Comparison of ENCODE assay signal across 9 mouse cellular contexts in genomic region chr2:122701871-122702180, GRCm38 (mm10). TPM values are rescaled to one million over a fixed set of nuclear protein-coding genes. Genes with fewer than 3 reads are reported as not detected.
DNase-seq lines count a peak whose midpoint lies in the region; ATAC-seq and TF ChIP-seq lines count a peak whose summit lies in the region.
"Had no signal": no experiment of that assay in that cellular context is flagged by ENCODE, and none has a peak within 500 bp of the region (broad histone marks: within the 10 kb centered on the region; RNA-seq: fewer than 3 reads in every experiment).

No protein-coding gene starts in this region.

- H3K27me3 ChIP-seq in heart, embryonic 10.5 days (ENCODE audit: insufficient read depth, poor library complexity, severe bottlenecking): peaks cover 15% of the 10 kb centered on the region; the same call in 1 of the 2 replicates
- H3K27me3 ChIP-seq in CH12.LX (replicated peaks): peaks cover 19% of the 10 kb centered on the region
- H3K27me3 ChIP-seq in forebrain, embryonic 13.5 days: peaks cover 3% of the 10 kb centered on the region; the same call in 1 of the 2 replicates
- H3K27me3 ChIP-seq in limb, embryonic 14.5 days (ENCODE audit: control insufficient read depth, insufficient read depth, low read length): no peaks in the 10 kb centered on the region
- H3K27me3 ChIP-seq in small intestine, adult 2 months (ENCODE audit: control insufficient read depth, insufficient read depth, low read length): no peaks in the 10 kb centered on the region

- TF ChIP-seq CTCF in CH12.LX (conservative IDR thresholded peaks at IDR 0.05 in 1 of 2, IDR thresholded peaks at IDR 0.05 in 1 of 2; ENCODE audit: low read depth in 2 of 2, low read length in 2 of 2): no peak
- TF ChIP-seq CTCF in small intestine, adult 2 months (IDR thresholded peaks at IDR 0.05; ENCODE audit: extremely low read depth, insufficient read length, insufficient replicate concordance, low read depth, low read length): no peak

- TF ChIP-seq RAD21 in CH12.LX (IDR thresholded peaks at IDR 0.05; ENCODE audit: low read depth, low read length): no peak

- H3K27ac ChIP-seq in heart, embryonic 10.5 days: peak overlapping the region; percentile 89
- H3K27ac ChIP-seq in CH12.LX (ENCODE audit: insufficient read depth, low read depth): no peak overlapping the region
- H3K27ac ChIP-seq in forebrain, embryonic 13.5 days: no peak overlapping the region
- H3K27ac ChIP-seq in limb, embryonic 14.5 days (replicated peaks; ENCODE audit: low read depth, low read length): peak overlapping the region; percentile 48; the same call in 1 of the 2 replicates
- peak overlapping the region; percentile 28 for H3K27ac ChIP-seq in small intestine, adult 2 months (ENCODE audit: insufficient read depth, low read depth, low read length)

- intact Hi-C loops in heart, postnatal 10 days (cut with DNase I): loop anchor here (1.0 to 2.0 kb wide), 2 partner anchors 36 to 63 kb away; partner anchors contain the start of genes Bloc1s6 and Sqor

- peak overlapping the region; percentile 82 for H3K4me3 ChIP-seq in heart, embryonic 10.5 days
- peak overlapping the region; percentile 78 to 85 (median 79) for H3K4me3 ChIP-seq in CH12.LX (replicated peaks in 1 of 3; ENCODE audit: low read depth in 2 of 3, low read length in 2 of 3, poor library complexity in 1 of 3)
- H3K4me3 ChIP-seq in forebrain, embryonic 13.5 days: peak overlapping the region; percentile 70
- H3K4me3 ChIP-seq in limb, embryonic 14.5 days (replicated peaks; ENCODE audit: low read length): peak overlapping the region; percentile 77
- H3K4me3 ChIP-seq in small intestine, adult 2 months (ENCODE audit: low read depth, low read length): peak overlapping the region; percentile 71

- TF ChIP-seq POLR2A in CH12.LX (IDR thresholded peaks at IDR 0.05; ENCODE audit: low read depth, low read length): no peak
- TF ChIP-seq POLR2A in limb, embryonic 14.5 days (IDR thresholded peaks at IDR 0.05; ENCODE audit: borderline replicate concordance, extremely low read depth, insufficient read depth, insufficient read length): 0 out of 2 replicates have a peak, but pooled peaks have one; percentile 5
- no peak for TF ChIP-seq POLR2A in small intestine, adult 2 months (IDR thresholded peaks at IDR 0.05; ENCODE audit: low read depth, low read length)

- under 1% methylated on average over 15 of the region's 15 CpGs for WGBS in heart, embryonic 10.5 days
- under 1% methylated on average over 15 of the region's 15 CpGs for WGBS in forebrain, embryonic 13.5 days
- under 1% methylated on average over 15 of the region's 15 CpGs for WGBS in limb, embryonic 14.5 days
- 1% methylated on average over 15 of the region's 15 CpGs for WGBS in small intestine, adult 2 months

- in situ Hi-C loops in CH12.LX (cut with MboI; ENCODE audit: low pct_ligation_motif_present, low pct_unique_long_range_greater_than_20kb, low sequenced_read_pairs): no loop called here

- no peaks in the 10 kb centered on the region for H3K9me3 ChIP-seq in heart, embryonic 10.5 days
- no peaks in the 10 kb centered on the region for H3K9me3 ChIP-seq in CH12.LX (replicated peaks; ENCODE audit: low read length)
- H3K9me3 ChIP-seq in forebrain, embryonic 13.5 days (replicated peaks): no peaks in the 10 kb centered on the region
- no peaks in the 10 kb centered on the region for H3K9me3 ChIP-seq in limb, embryonic 14.5 days (ENCODE audit: control insufficient read depth, low read length)

- no peaks in the 10 kb centered on the region for H3K36me3 ChIP-seq in heart, embryonic 10.5 days
- H3K36me3 ChIP-seq in CH12.LX (replicated peaks in 1 of 2; ENCODE audit: control insufficient read depth in 1 of 2, insufficient read depth in 1 of 2, low read length in 1 of 2): peaks cover 0 to 3% of the 10 kb centered on the region in 2 experiments
- H3K36me3 ChIP-seq in forebrain, embryonic 13.5 days (ENCODE audit: poor library complexity, severe bottlenecking): no peaks in the 10 kb centered on the region
- no peaks in the 10 kb centered on the region for H3K36me3 ChIP-seq in limb, embryonic 14.5 days (ENCODE audit: control insufficient read depth, insufficient read depth, low read length)
- H3K36me3 ChIP-seq in small intestine, adult 2 months (ENCODE audit: control insufficient read depth, insufficient read depth, low read length): no peaks in the 10 kb centered on the region

- dilution Hi-C loops in CH12.LX (cut with MboI; ENCODE audit: extremely low pct_ligation_motif_present, extremely low pct_unique_long_range_greater_than_20kb, low sequenced_read_pairs): no loop called here

- peak overlapping the region; percentile 78 for H3K9ac ChIP-seq in CH12.LX (ENCODE audit: insufficient read depth, low read depth)
- H3K9ac ChIP-seq in forebrain, embryonic 13.5 days: peak overlapping the region; percentile 84
- H3K9ac ChIP-seq in limb, embryonic 14.5 days (ENCODE audit: low read depth, low read length, severe bottlenecking): peak overlapping the region; percentile 83

- no peaks in the 10 kb centered on the region for H3K79me2 ChIP-seq in CH12.LX (replicated peaks; ENCODE audit: control insufficient read depth, extremely low read depth, insufficient read depth, poor library complexity, severe bottlenecking)

- peak overlapping the region; percentile 100; the same call in 1 of the 2 replicates for H3K4me2 ChIP-seq in CH12.LX (ENCODE audit: insufficient read depth, low read depth, poor library complexity, severe bottlenecking)
- H3K4me2 ChIP-seq in forebrain, embryonic 13.5 days: peak overlapping the region; percentile 91
- H3K4me2 ChIP-seq in limb, embryonic 14.5 days (replicated peaks; ENCODE audit: low read depth, low read length, severe bottlenecking): peak overlapping the region; percentile 77

- no peak for ATAC-seq in forebrain, embryonic 13.5 days
- no peak for ATAC-seq in limb, embryonic 14.5 days (ENCODE audit: low FRiP score, low read depth)

- peak; percentile 81 for DNase-seq in heart, embryonic 10.5 days (ENCODE audit: low spot score)
- no peak for DNase-seq in heart, postnatal 10 days
- DNase-seq in CH12.LX (ENCODE audit: extremely low read depth): peak; percentile 49
- DNase-seq in limb, embryonic 14.5 days (ENCODE audit: low spot score): no peak
- no peak for DNase-seq in right cerebral cortex, postnatal 4 days
- DNase-seq in cerebellum, adult 9-10 months: no peak

- no peak for TF ChIP-seq EP300 in CH12.LX (IDR thresholded peaks at IDR 0.05; ENCODE audit: low read length)

- peaks cover 9% of the 10 kb centered on the region; the same call in 1 of the 2 replicates for H3K4me1 ChIP-seq in heart, embryonic 10.5 days
- H3K4me1 ChIP-seq in CH12.LX (ENCODE audit: control insufficient read depth in 1 of 2, insufficient read depth in 2 of 2): peaks cover 0 to 22% of the 10 kb centered on the region in 2 experiments; a peak in 1 of 4 replicates
- H3K4me1 ChIP-seq in forebrain, embryonic 13.5 days: peaks cover 17% of the 10 kb centered on the region
- peaks cover 9% of the 10 kb centered on the region for H3K4me1 ChIP-seq in limb, embryonic 14.5 days (ENCODE audit: control insufficient read depth, insufficient read depth, low read length)
- H3K4me1 ChIP-seq in small intestine, adult 2 months (ENCODE audit: control insufficient read depth, insufficient read depth, insufficient read length, low read length): peaks cover 6% of the 10 kb centered on the region; the same call in 1 of the 2 replicates

TF ChIP-seq in CH12.LX, 34 proteins besides CTCF, POLR2A, EP300 and RAD21:
- no peak for TF ChIP-seq ETS1 (conservative IDR thresholded peaks at IDR 0.05; ENCODE audit: low read depth, low read length)
- no peak for TF ChIP-seq JUN (IDR thresholded peaks at IDR 0.05; ENCODE audit: insufficient read depth, low read depth, low read length)
- no peak for TF ChIP-seq MEF2A (IDR thresholded peaks at IDR 0.05; ENCODE audit: borderline replicate concordance, low read depth, low read length)
- TF ChIP-seq HCFC1 (IDR thresholded peaks at IDR 0.05; ENCODE audit: low read depth, low read length): no peak
- no peak for TF ChIP-seq JUND (conservative IDR thresholded peaks at IDR 0.05; ENCODE audit: low read depth, low read length)
- no peak for TF ChIP-seq UBTF (IDR thresholded peaks at IDR 0.05; ENCODE audit: low read depth, low read length)
- TF ChIP-seq SMC3 (IDR thresholded peaks at IDR 0.05; ENCODE audit: low read depth, low read length): no peak
- no peak for TF ChIP-seq MYC (IDR thresholded peaks at IDR 0.05; ENCODE audit: low read depth, low read length)
- no peak for TF ChIP-seq USF1 (IDR thresholded peaks at IDR 0.05; ENCODE audit: low read depth, low read length)
- no peak for TF ChIP-seq MAX (IDR thresholded peaks at IDR 0.05; ENCODE audit: low read length)
- TF ChIP-seq ZNF384 (IDR thresholded peaks at IDR 0.05; ENCODE audit: low read depth, low read length): no peak
- TF ChIP-seq USF2 (conservative IDR thresholded peaks at IDR 0.05; ENCODE audit: low read depth, low read length): no peak
- no peak for TF ChIP-seq RCOR1 (conservative IDR thresholded peaks at IDR 0.05; ENCODE audit: low read depth, low read length)

RNA-seq across cellular contexts. Expression of gene Slc30a4, which starts 0.6 kb away (rescaled TPM):
- polyA plus RNA-seq in heart, embryonic 10.5 days (2016; fragmentation: Nextera tagmentation; extraction: Ambion mirVana): 5.4 and 5.9 TPM in 2 replicates
- 10 to 100 TPM; 14.9 to 15.0 TPM for total RNA-seq in heart, postnatal 10 days (2021)
- total RNA-seq in CH12.LX (2012; rRNA removed) (10.5 and 11.4 TPM in 2 replicates), CH12.LX (2014; rRNA removed) (20.5 and 23.6 TPM in 2 replicates)
- 7.8 and 9.0 TPM in 2 replicates for polyA plus RNA-seq in CH12.LX (2012; ENCODE audit: insufficient read length, low read depth)
- polyA plus RNA-seq in forebrain, embryonic 13.5 days (2015; fragmentation: Nextera tagmentation; extraction: Ambion mirVana): 4.4 and 4.7 TPM in 2 replicates
- 13.6 and 13.8 TPM in 2 replicates for polyA plus RNA-seq in limb, embryonic 14.5 days (2012; rRNA removed)
- 18.4 and 20.1 TPM in 2 replicates for polyA plus RNA-seq in limb, embryonic 14.5 days (2014; fragmentation: Nextera tagmentation; extraction: Ambion mirVana)
- polyA plus RNA-seq in small intestine, adult 2 months (2012; rRNA removed): 3.0 and 8.1 TPM in 2 replicates
- total RNA-seq: MEL had no signal

RNA-seq across cellular contexts. Expression of gene Bloc1s6, which starts 36.5 kb away (rescaled TPM):
- polyA plus RNA-seq in heart, embryonic 10.5 days (2016; fragmentation: Nextera tagmentation; extraction: Ambion mirVana): 41.2 and 48.6 TPM in 2 replicates
- 10 to 100 TPM; 16.4 to 22.7 TPM for total RNA-seq in heart, postnatal 10 days (2021)
- total RNA-seq in CH12.LX (2012; rRNA removed): 23.4 and 25.5 TPM in 2 replicates
- total RNA-seq in CH12.LX (2014; rRNA removed): 53.4 and 60.3 TPM in 2 replicates
- polyA plus RNA-seq in CH12.LX (2012; ENCODE audit: insufficient read length, low read depth): 42.0 and 42.3 TPM in 2 replicates
- polyA plus RNA-seq in forebrain, embryonic 13.5 days (2015; fragmentation: Nextera tagmentation; extraction: Ambion mirVana): 84.9 and 88.8 TPM in 2 replicates
- 38.5 and 52.4 TPM in 2 replicates for polyA plus RNA-seq in limb, embryonic 14.5 days (2012; rRNA removed)
- 40.6 and 43.6 TPM in 2 replicates for polyA plus RNA-seq in limb, embryonic 14.5 days (2014; fragmentation: Nextera tagmentation; extraction: Ambion mirVana)
- 33.3 and 41.8 TPM in 2 replicates for polyA plus RNA-seq in small intestine, adult 2 months (2012; rRNA removed)

Comparison
In these comparisons a context has a peak if more than half of its experiments do, and no peak if none do; other contexts are left out.
1. DNase-seq: peak in heart, embryonic 10.5 days (single experiment) and CH12.LX (single experiment); none in heart, postnatal 10 days (0 of 2), limb, embryonic 14.5 days (single experiment), right cerebral cortex, postnatal 4 days (single experiment) and cerebellum, adult 9-10 months (single experiment).
2. H3K27ac ChIP-seq: peak in heart, embryonic 10.5 days (single experiment), limb, embryonic 14.5 days (single experiment) and small intestine, adult 2 months (single experiment); none in CH12.LX (single experiment) and forebrain, embryonic 13.5 days (single experiment).
3. Peak in every context shown above with its lines, with median percentiles within 50 percentile points of each other: H3K4me3 ChIP-seq, H3K4me2 ChIP-seq and H3K9ac ChIP-seq.